Mouse (Mus musculus): Measurements from ENCODE around the gene Atp6v1c2. TPM values are rescaled to one million over a fixed set of nuclear protein-coding genes. Genes with fewer than 3 reads are reported as not detected.

Atp6v1c2 gene
- polyA plus RNA-seq, 1 experiment, result 0.35 TPM

- no peak overlapping the region for H3ac ChIP-seq (ENCODE audit: control insufficient read depth, insufficient read length, low read depth)
- no peak for TF ChIP-seq USF1 (IDR thresholded peaks at IDR 0.05; ENCODE audit: low read depth)
- no peak for TF ChIP-seq MYOD1 (IDR thresholded peaks at IDR 0.05; ENCODE audit: control insufficient read depth, insufficient read length, low read depth)
- TF ChIP-seq MYOG (IDR thresholded peaks at IDR 0.05; ENCODE audit: control insufficient read depth, extremely low read depth, insufficient read length), result no peak
- TF ChIP-seq FOSL1 (IDR thresholded peaks at IDR 0.05; ENCODE audit: insufficient read depth, low read length, poor library complexity, severe bottlenecking), result no peak
- TF ChIP-seq MAX (IDR thresholded peaks at IDR 0.05), result no peak
- no peak for TF ChIP-seq CTCF (IDR thresholded peaks at IDR 0.05; ENCODE audit: control insufficient read depth, insufficient read depth, insufficient read length)
- no peak for TF ChIP-seq CEBPB (IDR thresholded peaks at IDR 0.05; ENCODE audit: low read depth)
Measured at GRCm38 (mm10) chr12:17299902-17300301, 29.3 kb downstream of the Atp6v1c2 start.

GRCm38 (mm10) chr12:17296899-17297298 is 32.3 kb downstream of the Atp6v1c2 start:
- no peaks in the 10 kb centered on the region for H3K79me3 ChIP-seq (ENCODE audit: low read depth)
- no peak overlapping the region for H3ac ChIP-seq (ENCODE audit: control insufficient read depth, insufficient read length, low read depth)
- TF ChIP-seq MAX (IDR thresholded peaks at IDR 0.05) (no peak), MYOD1 (IDR thresholded peaks at IDR 0.05; ENCODE audit: control insufficient read depth, insufficient read length, low read depth) (no peak), CEBPB (IDR thresholded peaks at IDR 0.05; ENCODE audit: low read depth) (no peak), FOSL1 (IDR thresholded peaks at IDR 0.05; ENCODE audit: insufficient read depth, low read length, poor library complexity, severe bottlenecking) (no peak), USF1 (IDR thresholded peaks at IDR 0.05; ENCODE audit: low read depth) (no peak), CTCF (IDR thresholded peaks at IDR 0.05; ENCODE audit: control insufficient read depth, insufficient read depth, insufficient read length) (no peak), MYOG (IDR thresholded peaks at IDR 0.05; ENCODE audit: control insufficient read depth, extremely low read depth, insufficient read length) (no peak)
- H3K79me2 ChIP-seq (ENCODE audit: control insufficient read depth, insufficient read depth), result no peaks in the 10 kb centered on the region
- no peak overlapping the region for H3K4me3 ChIP-seq (ENCODE audit: insufficient read depth, poor library complexity, severe bottlenecking)
- no peaks in the 10 kb centered on the region for H3K27me3 ChIP-seq (ENCODE audit: control insufficient read depth, insufficient read depth, insufficient read length)
- H3K36me3 ChIP-seq (ENCODE audit: control insufficient read depth, insufficient read depth), result no peaks in the 10 kb centered on the region

More at GRCm38 (mm10) chr12:17299902-17300301, 29.3 kb downstream of the Atp6v1c2 start:
- Histone ChIP-seq H3K4me3 (ENCODE audit: insufficient read depth, poor library complexity, severe bottlenecking) (no peak overlapping the region), H3K79me2 (ENCODE audit: control insufficient read depth, insufficient read depth) (no peaks in the 10 kb centered on the region), H3K36me3 (ENCODE audit: control insufficient read depth, insufficient read depth) (no peaks in the 10 kb centered on the region), H3K27me3 (ENCODE audit: control insufficient read depth, insufficient read depth, insufficient read length) (no peaks in the 10 kb centered on the region), H3K79me3 (ENCODE audit: low read depth) (no peaks in the 10 kb centered on the region)

GRCm38 (mm10) chr12:17290569-17290968 is 38.6 kb downstream of the Atp6v1c2 start:
- no peaks in the 10 kb centered on the region for H3K79me3 ChIP-seq (ENCODE audit: low read depth)
- no peak overlapping the region for H3ac ChIP-seq (ENCODE audit: control insufficient read depth, insufficient read length, low read depth)
- H3K4me3 ChIP-seq (ENCODE audit: insufficient read depth, poor library complexity, severe bottlenecking), result no peak overlapping the region
- no peaks in the 10 kb centered on the region for H3K79me2 ChIP-seq (ENCODE audit: control insufficient read depth, insufficient read depth)
- H3K27me3 ChIP-seq (ENCODE audit: control insufficient read depth, insufficient read depth, insufficient read length), result no peaks in the 10 kb centered on the region
- TF ChIP-seq FOSL1 (IDR thresholded peaks at IDR 0.05; ENCODE audit: insufficient read depth, low read length, poor library complexity, severe bottlenecking) (no peak), CEBPB (IDR thresholded peaks at IDR 0.05; ENCODE audit: low read depth) (no peak), MYOD1 (IDR thresholded peaks at IDR 0.05; ENCODE audit: control insufficient read depth, insufficient read length, low read depth) (no peak), MYOG (IDR thresholded peaks at IDR 0.05; ENCODE audit: control insufficient read depth, extremely low read depth, insufficient read length) (no peak), USF1 (IDR thresholded peaks at IDR 0.05; ENCODE audit: low read depth) (no peak), CTCF (IDR thresholded peaks at IDR 0.05; ENCODE audit: control insufficient read depth, insufficient read depth, insufficient read length) (no peak), MAX (IDR thresholded peaks at IDR 0.05) (no peak)
- H3K36me3 ChIP-seq (ENCODE audit: control insufficient read depth, insufficient read depth), result no peaks in the 10 kb centered on the region

GRCm38 (mm10) chr12:17289913-17290312 is 39.2 kb downstream of the Atp6v1c2 start:
- H3K27me3 ChIP-seq (ENCODE audit: control insufficient read depth, insufficient read depth, insufficient read length), result no peaks in the 10 kb centered on the region
- no peak overlapping the region for H3ac ChIP-seq (ENCODE audit: control insufficient read depth, insufficient read length, low read depth)
- H3K36me3 ChIP-seq (ENCODE audit: control insufficient read depth, insufficient read depth), result peaks cover 4% of the 10 kb centered on the region
- H3K4me3 ChIP-seq (ENCODE audit: insufficient read depth, poor library complexity, severe bottlenecking), result no peak overlapping the region
- no peak for TF ChIP-seq MYOG (IDR thresholded peaks at IDR 0.05; ENCODE audit: control insufficient read depth, extremely low read depth, insufficient read length)
- no peak for TF ChIP-seq CTCF (IDR thresholded peaks at IDR 0.05; ENCODE audit: control insufficient read depth, insufficient read depth, insufficient read length)
- H3K79me3 ChIP-seq (ENCODE audit: low read depth), result no peaks in the 10 kb centered on the region
- no peaks in the 10 kb centered on the region for H3K79me2 ChIP-seq (ENCODE audit: control insufficient read depth, insufficient read depth)

GRCm38 (mm10) chr12:17289060-17289459 is 40.1 kb downstream of the Atp6v1c2 start:
- Histone ChIP-seq H3ac (ENCODE audit: control insufficient read depth, insufficient read length, low read depth) (no peak overlapping the region), H3K27me3 (ENCODE audit: control insufficient read depth, insufficient read depth, insufficient read length) (no peaks in the 10 kb centered on the region), H3K79me2 (ENCODE audit: control insufficient read depth, insufficient read depth) (no peaks in the 10 kb centered on the region), H3K36me3 (ENCODE audit: control insufficient read depth, insufficient read depth) (peaks cover 13% of the 10 kb centered on the region), H3K4me3 (ENCODE audit: insufficient read depth, poor library complexity, severe bottlenecking) (no peak overlapping the region), H3K79me3 (ENCODE audit: low read depth) (no peaks in the 10 kb centered on the region)
- no peak for TF ChIP-seq MYOD1 (IDR thresholded peaks at IDR 0.05; ENCODE audit: control insufficient read depth, insufficient read length, low read depth)
- no peak for TF ChIP-seq CTCF (IDR thresholded peaks at IDR 0.05; ENCODE audit: control insufficient read depth, insufficient read depth, insufficient read length)
- no peak for TF ChIP-seq MYOG (IDR thresholded peaks at IDR 0.05; ENCODE audit: control insufficient read depth, extremely low read depth, insufficient read length)
- TF ChIP-seq USF1 (IDR thresholded peaks at IDR 0.05; ENCODE audit: low read depth), result no peak
- no peak for TF ChIP-seq MAX (IDR thresholded peaks at IDR 0.05)
- TF ChIP-seq CEBPB (IDR thresholded peaks at IDR 0.05; ENCODE audit: low read depth), result no peak
- no peak for TF ChIP-seq FOSL1 (IDR thresholded peaks at IDR 0.05; ENCODE audit: insufficient read depth, low read length, poor library complexity, severe bottlenecking)

GRCm38 (mm10) chr12:17288496-17288895 is 40.7 kb downstream of the Atp6v1c2 start:
- Histone ChIP-seq H3ac (ENCODE audit: control insufficient read depth, insufficient read length, low read depth) (no peak overlapping the region), H3K27me3 (ENCODE audit: control insufficient read depth, insufficient read depth, insufficient read length) (no peaks in the 10 kb centered on the region), H3K36me3 (ENCODE audit: control insufficient read depth, insufficient read depth) (peaks cover 18% of the 10 kb centered on the region), H3K79me3 (ENCODE audit: low read depth) (no peaks in the 10 kb centered on the region), H3K4me3 (ENCODE audit: insufficient read depth, poor library complexity, severe bottlenecking) (no peak overlapping the region), H3K79me2 (ENCODE audit: control insufficient read depth, insufficient read depth) (no peaks in the 10 kb centered on the region)
- TF ChIP-seq CEBPB (IDR thresholded peaks at IDR 0.05; ENCODE audit: low read depth), result no peak
- no peak for TF ChIP-seq MAX (IDR thresholded peaks at IDR 0.05)
- TF ChIP-seq CTCF (IDR thresholded peaks at IDR 0.05; ENCODE audit: control insufficient read depth, insufficient read depth, insufficient read length), result no peak
- no peak for TF ChIP-seq USF1 (IDR thresholded peaks at IDR 0.05; ENCODE audit: low read depth)
- TF ChIP-seq MYOD1 (IDR thresholded peaks at IDR 0.05; ENCODE audit: control insufficient read depth, insufficient read length, low read depth), result no peak
- no peak for TF ChIP-seq FOSL1 (IDR thresholded peaks at IDR 0.05; ENCODE audit: insufficient read depth, low read length, poor library complexity, severe bottlenecking)
- no peak for TF ChIP-seq MYOG (IDR thresholded peaks at IDR 0.05; ENCODE audit: control insufficient read depth, extremely low read depth, insufficient read length)
